Mouse (Mus musculus) heart, adult 10 weeks (tissue): ENCODE measurements around the gene Hist1h2an. TPM values are rescaled to one million over a fixed set of nuclear protein-coding genes. Genes with fewer than 3 reads are reported as not detected.

Source experiments
- polyA plus RNA-seq: library from polyadenylated mRNA; stranded (reverse); fragments of 350-450 nt; fragmentation: Illumina TruSeq; extraction: RNeasy Lipid Tissue Mini Kit (QIAGEN cat#74804); gene quantifications from one replicate; pipeline ENCODE4 v1.2.3, GENCODE M21; 2014; ENCODE audit warnings: low read depth, low replicate concordance

Gene Hist1h2an
- polyA plus RNA-seq: not detected

DNA sequence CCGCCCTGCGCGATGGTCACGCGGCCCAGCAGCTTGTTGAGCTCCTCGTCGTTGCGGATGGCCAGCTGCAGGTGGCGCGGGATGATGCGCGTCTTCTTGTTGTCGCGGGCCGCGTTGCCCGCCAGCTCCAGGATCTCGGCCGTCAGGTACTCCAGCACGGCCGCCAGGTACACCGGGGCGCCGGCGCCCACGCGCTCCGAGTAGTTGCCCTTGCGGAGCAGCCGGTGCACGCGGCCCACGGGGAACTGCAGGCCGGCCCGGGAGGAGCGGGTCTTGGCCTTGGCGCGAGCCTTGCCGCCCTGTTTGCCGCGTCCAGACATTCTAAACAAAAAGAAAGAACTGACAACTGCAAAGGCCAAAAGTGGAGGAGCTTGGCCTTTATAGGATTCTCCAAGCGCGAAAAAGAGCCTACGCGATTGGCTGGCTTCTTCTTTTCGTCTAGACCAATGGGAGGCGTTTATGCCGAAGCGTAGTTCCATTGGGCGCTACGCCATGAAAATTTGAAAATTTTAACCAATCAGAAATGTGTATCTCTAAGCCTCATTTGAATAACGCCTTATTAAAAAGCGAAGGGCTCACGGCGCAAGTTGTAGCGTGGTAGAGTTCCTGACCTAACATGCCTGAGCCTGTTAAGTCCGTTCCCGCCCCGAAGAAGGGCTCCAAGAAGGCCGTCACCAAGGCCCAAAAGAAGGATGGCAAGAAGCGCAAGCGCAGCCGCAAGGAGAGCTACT is at the start of gene Hist1h2an, which contains the start of gene Hist1h2bp:
Hist1h2an (minus strand) TSS at position 320 of the 731 bp plus-strand sequence.
Hist1h2bp (plus strand) TSS at position 563 of the 731 bp plus-strand sequence.

GRCm38 (mm10) chr13:21833461-21833860 is 46.4 kb upstream of the Hist1h2an start, which contains the start of the genes Hist1h2ap and Hist1h2br:
Gene Hist1h2ap (minus strand): TSS chr13:21833507.
Gene Hist1h2br (plus strand): TSS chr13:21833743.

GRCm38 (mm10) chr13:21831418-21832394 is 44.7 kb upstream of the Hist1h2an start, which contains the start of gene Hist1h4n:
Gene Hist1h4n (minus strand): TSS chr13:21832196.

DNA sequence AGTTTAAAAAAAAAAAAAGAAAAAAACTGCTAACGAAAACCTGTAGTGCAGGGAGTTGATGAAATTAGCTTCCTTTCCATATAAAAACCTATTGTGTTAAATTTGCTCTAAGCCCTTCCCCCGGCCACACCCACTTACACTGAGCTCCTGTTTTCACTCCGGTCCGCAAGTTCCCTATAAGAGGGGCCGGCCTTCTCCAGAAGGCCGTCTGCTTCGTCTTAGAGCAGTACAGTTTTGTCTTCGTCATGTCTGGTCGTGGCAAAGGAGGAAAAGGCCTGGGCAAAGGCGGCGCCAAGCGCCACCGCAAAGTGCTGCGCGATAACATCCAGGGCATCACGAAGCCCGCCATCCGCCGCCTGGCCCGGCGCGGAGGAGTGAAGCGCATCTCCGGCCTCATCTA is 24.5 kb upstream of the Hist1h2an start, which contains the start of gene Hist1h4m:
Hist1h4m (plus strand) TSS at position 208 of the 400 bp plus-strand sequence.

DNA sequence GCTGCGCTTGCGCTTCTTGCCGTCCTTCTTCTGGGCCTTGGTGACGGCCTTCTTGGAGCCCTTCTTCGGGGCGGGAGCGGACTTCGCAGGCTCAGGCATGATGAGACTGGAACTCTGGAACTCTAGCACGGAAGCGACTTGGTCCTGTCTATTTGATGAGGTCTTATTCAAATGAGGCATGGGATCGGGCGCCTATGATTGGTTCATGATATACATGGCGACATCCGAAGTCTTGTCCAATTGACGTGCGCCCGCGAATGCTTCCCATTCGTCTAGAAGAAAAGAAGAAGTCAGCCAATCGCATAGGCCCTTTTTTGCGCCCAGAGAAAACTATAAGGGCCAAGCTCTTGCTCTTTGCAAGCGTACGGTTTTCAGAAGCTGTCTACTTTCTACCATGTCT is 23.1 kb upstream of the Hist1h2an start, which contains the start of the genes Hist1h2bq and Hist1h2ao:
Hist1h2bq (minus strand) TSS at position 125 of the 400 bp plus-strand sequence.
Hist1h2ao (plus strand) TSS at position 393 of the 400 bp plus-strand sequence.

GRCm38 (mm10) chr13:21783255-21783617 is 3.8 kb downstream of the Hist1h2an start, which contains the start of gene Hist1h3i:
Gene Hist1h3i (minus strand): TSS chr13:21783370.

GRCm38 (mm10) chr13:21779767-21780731 is 7.0 kb downstream of the Hist1h2an start, which contains the start of gene Hist1h1b:
Gene Hist1h1b (minus strand): TSS chr13:21780625.

GRCm38 (mm10) chr13:21753524-21754285 is 33.3 kb downstream of the Hist1h2an start, which contains the start of the genes Hist1h2ak and Hist1h2bn:
Gene Hist1h2ak (minus strand): TSS chr13:21753827.
Gene Hist1h2bn (plus strand): TSS chr13:21754123.

GRCm38 (mm10) chr13:21750159-21751017 is 36.6 kb downstream of the Hist1h2an start, which contains the start of gene Hist1h4k:
Gene Hist1h4k (minus strand): TSS chr13:21750505.

Other genes with a start within 250 kb of the Hist1h2an start
- gene Olfr1366, start 244.4 kb downstream of the Hist1h2an start, polyA plus RNA-seq: not detected
- not detected for gene Olfr1535, start 227.3 kb downstream of the Hist1h2an start, polyA plus RNA-seq
- gene Olfr1364, start 205.5 kb downstream of the Hist1h2an start, polyA plus RNA-seq: not detected
- not detected for gene Olfr1362, start 173.2 kb downstream of the Hist1h2an start, polyA plus RNA-seq
- not detected for gene Olfr11, start 144.7 kb downstream of the Hist1h2an start, polyA plus RNA-seq
- gene Olfr1361, start 123.8 kb downstream of the Hist1h2an start, polyA plus RNA-seq: not detected
- gene Olfr1360, start 109.8 kb downstream of the Hist1h2an start, polyA plus RNA-seq: not detected
- gene Olfr1359, start 89.1 kb downstream of the Hist1h2an start, polyA plus RNA-seq: not detected
- gene Hist1h2bl, start 71.1 kb downstream of the Hist1h2an start, polyA plus RNA-seq: not detected
- gene Hist1h2ai, start 70.8 kb downstream of the Hist1h2an start, polyA plus RNA-seq: not detected
- gene Hist1h3h, start 69.6 kb downstream of the Hist1h2an start, polyA plus RNA-seq: not detected
- not detected for gene Hist1h2bm, start 65.2 kb downstream of the Hist1h2an start, polyA plus RNA-seq
- not detected for gene Hist1h4j, start 52.2 kb downstream of the Hist1h2an start, polyA plus RNA-seq
- not detected for gene Hist1h4k, start 36.7 kb downstream of the Hist1h2an start, polyA plus RNA-seq
- not detected for gene Hist1h2ak, start 33.4 kb downstream of the Hist1h2an start, polyA plus RNA-seq
- gene Hist1h2bn, start 33.1 kb downstream of the Hist1h2an start, polyA plus RNA-seq: not detected
- not detected for gene Hist1h1b, start 6.6 kb downstream of the Hist1h2an start, polyA plus RNA-seq
- 2.4 TPM for gene Hist1h3i, start 3.8 kb downstream of the Hist1h2an start, polyA plus RNA-seq
- gene Hist1h2bp, start 243 bp upstream of the Hist1h2an start, polyA plus RNA-seq: not detected
- 0.92 TPM for gene Hist1h2bq, start 23.0 kb upstream of the Hist1h2an start, polyA plus RNA-seq
- gene Hist1h2ao, start 23.2 kb upstream of the Hist1h2an start, polyA plus RNA-seq: not detected
- gene Hist1h4m, start 24.5 kb upstream of the Hist1h2an start, polyA plus RNA-seq: not detected
- gene Hist1h4n, start 45.0 kb upstream of the Hist1h2an start, polyA plus RNA-seq: not detected
- gene Hist1h2ap, start 46.3 kb upstream of the Hist1h2an start, polyA plus RNA-seq: not detected
- not detected for gene Hist1h2br, start 46.5 kb upstream of the Hist1h2an start, polyA plus RNA-seq
- gene Zfp184, start 157.9 kb upstream of the Hist1h2an start, polyA plus RNA-seq: 0.31 TPM
- gene Pom121l2, start 194.0 kb upstream of the Hist1h2an start, polyA plus RNA-seq: not detected
- not detected for gene Prss16, start 222.5 kb upstream of the Hist1h2an start, polyA plus RNA-seq
- gene Hist1h2ah, start 248.3 kb upstream of the Hist1h2an start, polyA plus RNA-seq: not detected
- not detected for gene Hist1h2bk, start 248.7 kb upstream of the Hist1h2an start, polyA plus RNA-seq